Mouse (Mus musculus) embryonic fibroblast, embryonic 13.5 days (primary cell): Measurements from ENCODE around the gene Hdhd5.

Source experiments
- CTCF ChIP-seq: IDR thresholded peaks from 2 replicates; pipeline ENCODE4 v1.5.1; 2011; ENCODE audit warnings: mild to moderate bottlenecking, control low read depth, low read length, moderate library complexity, borderline replicate concordance; ENCODE audit not compliant: insufficient read depth
- POLR2A ChIP-seq: IDR thresholded peaks from 2 replicates; pipeline ENCODE4 v1.6.1; 2011; ENCODE audit warnings: low read depth, mild to moderate bottlenecking, control low read depth, low read length, moderate library complexity

GRCm38 (mm10) chr6:120579831-120580712, 49.0 kb upstream of the Hdhd5 start:
- TF ChIP-seq CTCF (no peak), POLR2A (no peak)
